Mouse (Mus musculus): ENCODE measurements around the gene Sos1. TPM values are rescaled to one million over a fixed set of nuclear protein-coding genes. Genes with fewer than 3 reads are reported as not detected.

The Sos1 gene
- polyA plus RNA-seq, 1 experiment from 2014 or later: 3.5 TPM

- no peaks in the 10 kb centered on the region for H3K9me3 ChIP-seq (replicated peaks; ENCODE audit: control insufficient read depth, low read length)
- H3K27me3 ChIP-seq (ENCODE audit: control insufficient read depth, insufficient read depth, low read length): no peaks in the 10 kb centered on the region
- no peak overlapping the region for H3K4me3 ChIP-seq (replicated peaks; ENCODE audit: low read length)
- 86% methylated on average over 5 of the region's 5 CpGs for WGBS
- no peak overlapping the region for H3K4me2 ChIP-seq (ENCODE audit: low read depth, low read length)
- no peak overlapping the region for H3K27ac ChIP-seq (ENCODE audit: low read length)
- H3K9ac ChIP-seq (ENCODE audit: low read length): no peak overlapping the region
- no peak for ATAC-seq (ENCODE audit: insufficient read depth, low FRiP score)
- H3K4me1 ChIP-seq (ENCODE audit: control insufficient read depth, insufficient read depth, low read length): no peaks in the 10 kb centered on the region
- peaks cover 24% of the 10 kb centered on the region; the same call in 1 of the 2 replicates for H3K36me3 ChIP-seq (ENCODE audit: control insufficient read depth, insufficient read depth, low read length)
These were observed 33.8 kb downstream of the Sos1 start for GRCm38 (mm10) chr17:80446470-80446869.

GRCm38 (mm10) chr17:80445433-80445832 lies 34.8 kb downstream of the Sos1 start:
- no peaks in the 10 kb centered on the region for H3K4me1 ChIP-seq (ENCODE audit: control insufficient read depth, insufficient read depth, low read length)
- whole genome bisulfite sequencing: 87% methylated on average over 7 of the region's 7 CpGs
- no peak overlapping the region for H3K4me2 ChIP-seq (ENCODE audit: low read depth, low read length)
- H3K27ac ChIP-seq (ENCODE audit: low read length): no peak overlapping the region
- no peaks in the 10 kb centered on the region for H3K9me3 ChIP-seq (replicated peaks; ENCODE audit: control insufficient read depth, low read length)
- no peaks in the 10 kb centered on the region for H3K27me3 ChIP-seq (ENCODE audit: control insufficient read depth, insufficient read depth, low read length)
- peaks cover 24% of the 10 kb centered on the region; the same call in 1 of the 2 replicates for H3K36me3 ChIP-seq (ENCODE audit: control insufficient read depth, insufficient read depth, low read length)
- H3K4me3 ChIP-seq (replicated peaks; ENCODE audit: low read length): no peak overlapping the region
- H3K9ac ChIP-seq (ENCODE audit: low read length): no peak overlapping the region
- no peak for ATAC-seq (ENCODE audit: insufficient read depth, low FRiP score)

DNA sequence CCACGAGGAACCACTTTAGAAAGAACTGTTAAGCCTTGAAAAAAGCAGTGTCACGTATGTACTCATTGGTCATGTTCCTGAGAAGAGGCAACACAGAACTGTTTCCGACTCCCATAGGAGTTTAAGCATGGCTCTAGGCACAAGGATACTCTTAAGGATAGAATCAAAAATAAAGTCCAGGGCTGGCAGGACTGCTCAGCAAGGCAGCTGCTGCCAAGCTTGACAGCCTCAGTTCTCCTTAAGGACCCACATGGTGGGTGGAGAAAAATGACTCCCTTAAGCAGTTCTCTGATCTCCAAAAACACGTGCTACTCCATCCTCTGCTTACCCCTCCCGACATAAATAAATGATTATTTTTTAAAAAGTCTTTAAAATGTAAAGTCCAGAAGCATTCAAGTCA lies 44.6 kb downstream of the Sos1 start:
- Histone ChIP-seq H3K27ac (ENCODE audit: low read length) (no peak overlapping the region), H3K4me2 (ENCODE audit: low read depth, low read length) (no peak overlapping the region), H3K36me3 (ENCODE audit: control insufficient read depth, insufficient read depth, low read length) (no peaks in the 10 kb centered on the region), H3K27me3 (ENCODE audit: control insufficient read depth, insufficient read depth, low read length) (no peaks in the 10 kb centered on the region), H3K9me3 (replicated peaks; ENCODE audit: control insufficient read depth, low read length) (no peaks in the 10 kb centered on the region), H3K4me3 (replicated peaks; ENCODE audit: low read length) (no peak overlapping the region), H3K9ac (ENCODE audit: low read length) (no peak overlapping the region), H3K4me1 (ENCODE audit: control insufficient read depth, insufficient read depth, low read length) (no peaks in the 10 kb centered on the region)
- no peak for ATAC-seq (ENCODE audit: insufficient read depth, low FRiP score)
- WGBS: 82% methylated on average over 5 of the region's 5 CpGs

- Histone ChIP-seq H3K9me3 (replicated peaks; ENCODE audit: control insufficient read depth, low read length) (no peaks in the 10 kb centered on the region), H3K27ac (ENCODE audit: low read length) (no peak overlapping the region), H3K4me1 (ENCODE audit: control insufficient read depth, insufficient read depth, low read length) (no peaks in the 10 kb centered on the region), H3K4me3 (replicated peaks; ENCODE audit: low read length) (no peak overlapping the region), H3K4me2 (ENCODE audit: low read depth, low read length) (no peak overlapping the region), H3K36me3 (ENCODE audit: control insufficient read depth, insufficient read depth, low read length) (no peaks in the 10 kb centered on the region), H3K27me3 (ENCODE audit: control insufficient read depth, insufficient read depth, low read length) (no peaks in the 10 kb centered on the region), H3K9ac (ENCODE audit: low read length) (no peak overlapping the region)
- no peak for ATAC-seq (ENCODE audit: insufficient read depth, low FRiP score)
- 66% methylated on average over 3 of the region's 3 CpGs for WGBS
These were observed 45.8 kb downstream of the Sos1 start for GRCm38 (mm10) chr17:80434430-80434829.

DNA sequence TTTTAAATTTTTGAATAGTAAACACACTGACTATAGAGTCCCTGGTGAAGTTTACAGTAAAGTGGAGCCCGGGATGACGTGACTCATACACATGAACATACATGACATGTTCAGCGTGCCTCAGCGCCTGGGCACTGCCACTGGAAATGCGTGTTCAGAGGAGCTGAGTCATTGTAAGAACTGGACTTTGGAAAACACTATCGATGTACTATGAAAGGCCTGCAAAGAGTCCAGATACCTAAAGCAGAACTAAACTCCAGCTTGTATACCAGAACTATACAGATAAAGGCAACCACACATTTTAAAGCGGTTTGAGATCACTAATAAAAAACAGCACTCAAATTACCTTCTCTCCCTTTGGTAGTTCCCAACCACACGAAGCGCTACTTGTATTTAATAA lies 48.3 kb downstream of the Sos1 start:
- Histone ChIP-seq H3K4me2 (ENCODE audit: low read depth, low read length) (no peak overlapping the region), H3K4me1 (ENCODE audit: control insufficient read depth, insufficient read depth, low read length) (no peaks in the 10 kb centered on the region), H3K9ac (ENCODE audit: low read length) (no peak overlapping the region), H3K9me3 (replicated peaks; ENCODE audit: control insufficient read depth, low read length) (no peaks in the 10 kb centered on the region), H3K4me3 (replicated peaks; ENCODE audit: low read length) (no peak overlapping the region), H3K36me3 (ENCODE audit: control insufficient read depth, insufficient read depth, low read length) (no peaks in the 10 kb centered on the region), H3K27ac (ENCODE audit: low read length) (no peak overlapping the region), H3K27me3 (ENCODE audit: control insufficient read depth, insufficient read depth, low read length) (no peaks in the 10 kb centered on the region)
- WGBS: 89% methylated on average over 9 of the region's 9 CpGs
- ATAC-seq (ENCODE audit: insufficient read depth, low FRiP score): no peak

- Histone ChIP-seq H3K27ac (ENCODE audit: low read length) (no peak overlapping the region), H3K4me3 (replicated peaks; ENCODE audit: low read length) (no peak overlapping the region), H3K9ac (ENCODE audit: low read length) (no peak overlapping the region), H3K9me3 (replicated peaks; ENCODE audit: control insufficient read depth, low read length) (no peaks in the 10 kb centered on the region), H3K27me3 (ENCODE audit: control insufficient read depth, insufficient read depth, low read length) (no peaks in the 10 kb centered on the region), H3K36me3 (ENCODE audit: control insufficient read depth, insufficient read depth, low read length) (0 out of 2 replicates have a peak, but pooled peaks cover under 1% of the 10 kb centered on the region), H3K4me2 (ENCODE audit: low read depth, low read length) (no peak overlapping the region), H3K4me1 (ENCODE audit: control insufficient read depth, insufficient read depth, low read length) (no peaks in the 10 kb centered on the region)
- 64% methylated on average over 2 of the region's 2 CpGs for WGBS
- ATAC-seq (ENCODE audit: insufficient read depth, low FRiP score): no peak
These were observed 52.3 kb downstream of the Sos1 start for GRCm38 (mm10) chr17:80427966-80428365.

- H3K4me2 ChIP-seq (ENCODE audit: low read depth, low read length): no peak overlapping the region
- ATAC-seq (ENCODE audit: insufficient read depth, low FRiP score): no peak
These were observed 53.4 kb downstream of the Sos1 start for GRCm38 (mm10) chr17:80426901-80427300.

GRCm38 (mm10) chr17:80426171-80426570 lies 54.1 kb downstream of the Sos1 start:
- H3K9ac ChIP-seq (ENCODE audit: low read length): no peak overlapping the region

More at GRCm38 (mm10) chr17:80426901-80427300, 53.4 kb downstream of the Sos1 start:
- WGBS: 58% methylated on average over 5 of the region's 5 CpGs
- Histone ChIP-seq H3K27ac (ENCODE audit: low read length) (no peak overlapping the region), H3K9me3 (replicated peaks; ENCODE audit: control insufficient read depth, low read length) (no peaks in the 10 kb centered on the region), H3K4me3 (replicated peaks; ENCODE audit: low read length) (no peak overlapping the region), H3K4me1 (ENCODE audit: control insufficient read depth, insufficient read depth, low read length) (no peaks in the 10 kb centered on the region), H3K9ac (ENCODE audit: low read length) (no peak overlapping the region), H3K36me3 (ENCODE audit: control insufficient read depth, insufficient read depth, low read length) (peaks cover 9% of the 10 kb centered on the region; the same call in 1 of the 2 replicates), H3K27me3 (ENCODE audit: control insufficient read depth, insufficient read depth, low read length) (no peaks in the 10 kb centered on the region)

GRCm38 (mm10) chr17:80420998-80421397 lies 59.3 kb downstream of the Sos1 start:
- no peak for ATAC-seq (ENCODE audit: insufficient read depth, low FRiP score)
- Histone ChIP-seq H3K4me3 (replicated peaks; ENCODE audit: low read length) (no peak overlapping the region), H3K27ac (ENCODE audit: low read length) (no peak overlapping the region), H3K9me3 (replicated peaks; ENCODE audit: control insufficient read depth, low read length) (no peaks in the 10 kb centered on the region), H3K36me3 (ENCODE audit: control insufficient read depth, insufficient read depth, low read length) (peaks cover 13% of the 10 kb centered on the region; the same call in 1 of the 2 replicates), H3K4me1 (ENCODE audit: control insufficient read depth, insufficient read depth, low read length) (no peaks in the 10 kb centered on the region), H3K4me2 (ENCODE audit: low read depth, low read length) (no peak overlapping the region), H3K27me3 (ENCODE audit: control insufficient read depth, insufficient read depth, low read length) (no peaks in the 10 kb centered on the region), H3K9ac (ENCODE audit: low read length) (no peak overlapping the region)
- WGBS: 90% methylated on average over 1 of the region's 1 CpGs

More at GRCm38 (mm10) chr17:80426171-80426570, 54.1 kb downstream of the Sos1 start:
- 80% methylated on average over 7 of the region's 7 CpGs for WGBS
- Histone ChIP-seq H3K27ac (ENCODE audit: low read length) (no peak overlapping the region), H3K4me3 (replicated peaks; ENCODE audit: low read length) (no peak overlapping the region), H3K4me2 (ENCODE audit: low read depth, low read length) (no peak overlapping the region), H3K9me3 (replicated peaks; ENCODE audit: control insufficient read depth, low read length) (no peaks in the 10 kb centered on the region), H3K36me3 (ENCODE audit: control insufficient read depth, insufficient read depth, low read length) (peaks cover 9% of the 10 kb centered on the region; the same call in 1 of the 2 replicates), H3K27me3 (ENCODE audit: control insufficient read depth, insufficient read depth, low read length) (no peaks in the 10 kb centered on the region), H3K4me1 (ENCODE audit: control insufficient read depth, insufficient read depth, low read length) (no peaks in the 10 kb centered on the region)
- ATAC-seq (ENCODE audit: insufficient read depth, low FRiP score): no peak

Measured in stomach, embryonic 16.5 days (tissue).